ENCODE assay signal across 14 mouse cellular contexts in genomic region chr10:24864434-24864833, GRCm38 (mm10). TPM values are rescaled to one million over a fixed set of nuclear protein-coding genes. Genes with fewer than 3 reads are reported as not detected.
DNase-seq lines count a peak whose midpoint lies in the region; ATAC-seq lines count a peak whose summit lies in the region.
"Had no signal": no experiment of that assay in that cellular context is flagged by ENCODE, and none has a peak within 500 bp of the region (broad histone marks: within the 10 kb centered on the region; RNA-seq: fewer than 3 reads in every experiment).

No protein-coding gene starts in this region.

- no peaks in the 10 kb centered on the region for H3K4me1 ChIP-seq in liver, embryonic 12.5 days
- H3K4me1 ChIP-seq: forebrain, embryonic 12.5 days; heart, embryonic 12.5 days; midbrain, embryonic 12.5 days; neural tube, embryonic 13.5 days had no signal

- no peaks in the 10 kb centered on the region for H3K36me3 ChIP-seq in liver, embryonic 12.5 days
- H3K36me3 ChIP-seq: forebrain, embryonic 12.5 days; heart, embryonic 12.5 days; midbrain, embryonic 12.5 days; neural tube, embryonic 13.5 days had no signal

- WGBS in liver, embryonic 12.5 days (ENCODE audit: insufficient replicate concordance) = 62% methylated on average over 6 of the region's 6 CpGs

- ATAC-seq in liver, embryonic 12.5 days = no peak

- no peak overlapping the region for H3K9ac ChIP-seq in liver, embryonic 12.5 days
- H3K9ac ChIP-seq: forebrain, embryonic 12.5 days; heart, embryonic 12.5 days; midbrain, embryonic 12.5 days; neural tube, embryonic 13.5 days had no signal

- no peak overlapping the region for H3K4me2 ChIP-seq in liver, embryonic 12.5 days
- H3K4me2 ChIP-seq: forebrain, embryonic 12.5 days; heart, embryonic 12.5 days; midbrain, embryonic 12.5 days; neural tube, embryonic 13.5 days had no signal

- H3K9me3 ChIP-seq in liver, embryonic 12.5 days (replicated peaks) = no peaks in the 10 kb centered on the region
- H3K9me3 ChIP-seq: forebrain, embryonic 12.5 days; heart, embryonic 12.5 days; midbrain, embryonic 12.5 days; neural tube, embryonic 13.5 days had no signal

- H3K4me3 ChIP-seq in liver, embryonic 12.5 days = no peak overlapping the region
- H3K4me3 ChIP-seq: forebrain, embryonic 12.5 days; heart, embryonic 12.5 days; midbrain, embryonic 12.5 days; neural tube, embryonic 13.5 days had no signal

- H3K27me3 ChIP-seq in liver, embryonic 12.5 days (replicated peaks) = no peaks in the 10 kb centered on the region
- H3K27me3 ChIP-seq: forebrain, embryonic 12.5 days; heart, embryonic 12.5 days; midbrain, embryonic 12.5 days; neural tube, embryonic 13.5 days had no signal

- DNase-seq in liver (peak; percentile 17), ES-CJ7 (ENCODE audit: low read depth, low spot score) (peak; percentile 42)
- DNase-seq in c-Kit-positive CD71-negative TER-119-negative erythroid progenitor cells, embryonic 14.5 days (ENCODE audit: low read depth) = peak; percentile 10
- peak; percentile 7 for DNase-seq in thymus, postnatal 0 days (ENCODE audit: low spot score)
- DNase-seq in spleen, postnatal 14 days (ENCODE audit: low spot score in 2 of 2) = no peak
- no peak for DNase-seq in gastrocnemius, adult 18-20 months (ENCODE audit: low spot score)
- DNase-seq: cerebellum, postnatal 36 days; kidney, adult 18-20 months; retina, postnatal 1 day had no signal

- no peak overlapping the region for H3K27ac ChIP-seq in liver, embryonic 12.5 days
- H3K27ac ChIP-seq: forebrain, embryonic 12.5 days; midbrain, embryonic 12.5 days; neural tube, embryonic 13.5 days had no signal

RNA-seq across cellular contexts. Expression of gene Med23, which starts 5.4 kb away (rescaled TPM):
- 11.3 and 11.6 TPM in 2 replicates for polyA plus RNA-seq in liver, embryonic 12.5 days (2016; fragmentation: Nextera tagmentation; extraction: Ambion mirVana)
- polyA plus RNA-seq in thymus, postnatal 0 days (2015; fragmentation: Nextera tagmentation; extraction: Ambion mirVana) = 10.2 and 12.2 TPM in 2 replicates
- 1 to 10 TPM; 7.1 to 9.4 TPM for total RNA-seq in gastrocnemius, adult 18-20 months (2021)

RNA-seq across cellular contexts. Expression of gene Enpp3, which starts 21.8 kb away (rescaled TPM):
- 1.3 and 2.1 TPM in 2 replicates for polyA plus RNA-seq in liver, embryonic 12.5 days (2016; fragmentation: Nextera tagmentation; extraction: Ambion mirVana)
- polyA plus RNA-seq in thymus, postnatal 0 days (2015; fragmentation: Nextera tagmentation; extraction: Ambion mirVana) = 1.3 and 1.4 TPM in 2 replicates
- 1 to 10 TPM; 2.1 to 2.6 TPM for total RNA-seq in gastrocnemius, adult 18-20 months (2021)

Comparison
In these comparisons a context has a peak if more than half of its experiments do, and no peak if none do; other contexts are left out.
1. DNase-seq: peak in liver (single experiment), ES-CJ7 (single experiment), c-Kit-positive CD71-negative TER-119-negative erythroid progenitor cells, embryonic 14.5 days (single experiment) and thymus, postnatal 0 days (single experiment); none in spleen, postnatal 14 days (0 of 2) and gastrocnemius, adult 18-20 months (single experiment).